In genomic region chr14:20269082-20269809, GRCm38 (mm10) we compare ENCODE assay signal across 22 mouse cellular contexts. TPM values are rescaled to one million over a fixed set of nuclear protein-coding genes. Genes with fewer than 3 reads are reported as not detected.
DNase-seq lines count a peak whose midpoint lies in the region; ATAC-seq and TF ChIP-seq lines count a peak whose summit lies in the region.
"Had no signal": no experiment of that assay in that cellular context is flagged by ENCODE, and none has a peak within 500 bp of the region (broad histone marks: within the 10 kb centered on the region; RNA-seq: fewer than 3 reads in every experiment).

Gene Kcnk16, minus strand, starts transcription at chr14:20269199.

- no peaks in the 10 kb centered on the region for H3K4me1 ChIP-seq in intestine, embryonic 14.5 days (replicated peaks; ENCODE audit: control insufficient read depth, insufficient read depth, low read length)
- no peaks in the 10 kb centered on the region for H3K4me1 ChIP-seq in intestine, postnatal 0 days (replicated peaks; ENCODE audit: control insufficient read depth, insufficient read depth, low read length)
- no peaks in the 10 kb centered on the region for H3K4me1 ChIP-seq in intestine, embryonic 16.5 days (ENCODE audit: control insufficient read depth, insufficient read depth, low read length)
- H3K4me1 ChIP-seq in liver, embryonic 13.5 days (replicated peaks): no peaks in the 10 kb centered on the region
- 0 out of 2 replicates have a peak, but pooled peaks cover 2% of the 10 kb centered on the region for H3K4me1 ChIP-seq in stomach, embryonic 15.5 days
- no peaks in the 10 kb centered on the region for H3K4me1 ChIP-seq in cerebellum, adult 2 months (ENCODE audit: control insufficient read depth, insufficient read depth, low read length)
- H3K4me1 ChIP-seq: hindbrain, embryonic 15.5 days; limb, embryonic 15.5 days had no signal

- no peak for TF ChIP-seq CTCF in intestine, postnatal 0 days (IDR thresholded peaks at IDR 0.05; ENCODE audit: low read depth)
- no peak for TF ChIP-seq CTCF in cerebellum, adult 2 months (IDR thresholded peaks at IDR 0.05; ENCODE audit: borderline replicate concordance, insufficient read depth, low read depth, low read length)

- no peaks in the 10 kb centered on the region for H3K27me3 ChIP-seq in intestine, embryonic 14.5 days (replicated peaks; ENCODE audit: control insufficient read depth, insufficient read depth, low read length)
- H3K27me3 ChIP-seq in intestine, postnatal 0 days (replicated peaks; ENCODE audit: control insufficient read depth, insufficient read depth, low read length): no peaks in the 10 kb centered on the region
- no peaks in the 10 kb centered on the region for H3K27me3 ChIP-seq in intestine, embryonic 16.5 days (replicated peaks; ENCODE audit: control insufficient read depth, insufficient read depth, low read length)
- no peaks in the 10 kb centered on the region for H3K27me3 ChIP-seq in liver, embryonic 13.5 days
- no peaks in the 10 kb centered on the region for H3K27me3 ChIP-seq in stomach, embryonic 15.5 days (replicated peaks)
- H3K27me3 ChIP-seq in cerebellum, adult 2 months (ENCODE audit: control insufficient read depth, insufficient read depth, low read length): no peaks in the 10 kb centered on the region
- H3K27me3 ChIP-seq: hindbrain, embryonic 15.5 days; limb, embryonic 15.5 days had no signal

- WGBS in intestine, embryonic 14.5 days: 63% methylated on average over 6 of the region's 6 CpGs
- 41% methylated on average over 6 of the region's 6 CpGs for WGBS in intestine, postnatal 0 days
- WGBS in intestine, embryonic 16.5 days: 48% methylated on average over 6 of the region's 6 CpGs
- WGBS in liver, embryonic 13.5 days (ENCODE audit: insufficient replicate concordance): 58% methylated on average over 6 of the region's 6 CpGs
- 47% methylated on average over 6 of the region's 6 CpGs for WGBS in stomach, embryonic 15.5 days
- WGBS in cerebellum, adult 2 months: 65% methylated on average over 6 of the region's 6 CpGs

- no peak within 1 kb of the TSS for H3K9ac ChIP-seq in intestine, embryonic 14.5 days (ENCODE audit: low read length)
- H3K9ac ChIP-seq in intestine, postnatal 0 days (ENCODE audit: low read depth, low read length): no peak within 1 kb of the TSS
- no peak within 1 kb of the TSS for H3K9ac ChIP-seq in intestine, embryonic 16.5 days (ENCODE audit: low read depth, low read length)
- no peak within 1 kb of the TSS for H3K9ac ChIP-seq in liver, embryonic 13.5 days
- no peak within 1 kb of the TSS for H3K9ac ChIP-seq in stomach, embryonic 15.5 days
- H3K9ac ChIP-seq: hindbrain, embryonic 15.5 days; limb, embryonic 15.5 days had no signal

- no peak within 1 kb of the TSS for H3K27ac ChIP-seq in intestine, embryonic 14.5 days (ENCODE audit: low read depth)
- H3K27ac ChIP-seq in intestine, postnatal 0 days (ENCODE audit: low read depth, low read length): no peak within 1 kb of the TSS
- H3K27ac ChIP-seq in intestine, embryonic 16.5 days (ENCODE audit: low read length): no peak within 1 kb of the TSS
- H3K27ac ChIP-seq in liver, embryonic 13.5 days: 0 out of 2 replicates have a peak within 1 kb of the TSS, but pooled peaks have one; percentile 39
- H3K27ac ChIP-seq in stomach, embryonic 15.5 days: peak within 1 kb of the TSS; percentile 61
- no peak within 1 kb of the TSS for H3K27ac ChIP-seq in cerebellum, adult 2 months (ENCODE audit: insufficient read depth, low read length)
- H3K27ac ChIP-seq: hindbrain, embryonic 15.5 days; limb, embryonic 15.5 days had no signal

- no peak within 1 kb of the TSS for H3K4me3 ChIP-seq in intestine, embryonic 14.5 days (ENCODE audit: low read depth, low read length)
- H3K4me3 ChIP-seq in intestine, postnatal 0 days (ENCODE audit: low read depth, low read length): no peak within 1 kb of the TSS
- no peak within 1 kb of the TSS for H3K4me3 ChIP-seq in intestine, embryonic 16.5 days (ENCODE audit: low read length)
- no peak within 1 kb of the TSS for H3K4me3 ChIP-seq in liver, embryonic 13.5 days (replicated peaks)
- H3K4me3 ChIP-seq in stomach, embryonic 15.5 days (replicated peaks): no peak within 1 kb of the TSS
- H3K4me3 ChIP-seq in cerebellum, adult 2 months (replicated peaks; ENCODE audit: insufficient read depth, low read depth, low read length): no peak within 1 kb of the TSS
- H3K4me3 ChIP-seq: hindbrain, embryonic 15.5 days; limb, embryonic 15.5 days had no signal

- H3K36me3 ChIP-seq in intestine, embryonic 14.5 days (ENCODE audit: control insufficient read depth, insufficient read depth, low read length): no peaks in the 10 kb centered on the region
- H3K36me3 ChIP-seq in intestine, postnatal 0 days (ENCODE audit: control insufficient read depth, insufficient read depth): no peaks in the 10 kb centered on the region
- no peaks in the 10 kb centered on the region for H3K36me3 ChIP-seq in intestine, embryonic 16.5 days (ENCODE audit: control insufficient read depth, insufficient read depth, low read length)
- H3K36me3 ChIP-seq in liver, embryonic 13.5 days: no peaks in the 10 kb centered on the region
- no peaks in the 10 kb centered on the region for H3K36me3 ChIP-seq in stomach, embryonic 15.5 days
- H3K36me3 ChIP-seq: hindbrain, embryonic 15.5 days; limb, embryonic 15.5 days had no signal

- TF ChIP-seq POLR2A in cerebellum, adult 2 months (IDR thresholded peaks at IDR 0.05; ENCODE audit: borderline replicate concordance, insufficient read depth, low read length): no peak

- 0 out of 2 replicates have a peak, but pooled peaks cover 2% of the 10 kb centered on the region for H3K9me3 ChIP-seq in intestine, embryonic 14.5 days (ENCODE audit: control insufficient read depth, low read length)
- H3K9me3 ChIP-seq in intestine, postnatal 0 days (ENCODE audit: control insufficient read depth): no peaks in the 10 kb centered on the region
- no peaks in the 10 kb centered on the region for H3K9me3 ChIP-seq in intestine, embryonic 16.5 days (ENCODE audit: control insufficient read depth, low read length)
- H3K9me3 ChIP-seq in liver, embryonic 13.5 days (replicated peaks): no peaks in the 10 kb centered on the region
- H3K9me3 ChIP-seq in stomach, embryonic 15.5 days: no peaks in the 10 kb centered on the region
- H3K9me3 ChIP-seq: hindbrain, embryonic 15.5 days had no signal

- DNase-seq in intestine, embryonic 14.5 days (ENCODE audit: low spot score): no peak
- DNase-seq in liver, embryonic 13.5 days: no peak
- no peak for DNase-seq in testis, postnatal 14 days (ENCODE audit: low spot score)
- DNase-seq in kidney, adult 8-10 months: no peak
- no peak for DNase-seq in cerebellum, adult 2 months
- DNase-seq: cerebellum, adult 9-10 months; gastrocnemius, postnatal 25 days; kidney, adult 11 months; kidney, postnatal 10 days; lung, postnatal 4 days had no signal

- H3K4me2 ChIP-seq in intestine, embryonic 14.5 days (ENCODE audit: low read length): no peak within 1 kb of the TSS
- H3K4me2 ChIP-seq in intestine, postnatal 0 days (replicated peaks; ENCODE audit: low read depth): no peak within 1 kb of the TSS
- no peak within 1 kb of the TSS for H3K4me2 ChIP-seq in intestine, embryonic 16.5 days (ENCODE audit: low read depth, low read length)
- H3K4me2 ChIP-seq in liver, embryonic 13.5 days: peak within 1 kb of the TSS; percentile 28
- 0 out of 2 replicates have a peak within 1 kb of the TSS, but pooled peaks have one; percentile 16 for H3K4me2 ChIP-seq in stomach, embryonic 15.5 days
- H3K4me2 ChIP-seq: hindbrain, embryonic 15.5 days; limb, embryonic 15.5 days had no signal

- ATAC-seq in intestine, embryonic 14.5 days (replicated peaks; ENCODE audit: low FRiP score, low TSS enrichment, low read depth): peak; percentile 43; the same call in 1 of the 2 replicates
- no peak for ATAC-seq in intestine, postnatal 0 days
- 0 out of 2 replicates have a peak, but pooled peaks have one; percentile 38 for ATAC-seq in intestine, embryonic 16.5 days
- ATAC-seq in liver, embryonic 13.5 days (ENCODE audit: low read depth): peak; percentile 76
- ATAC-seq in stomach, embryonic 15.5 days (ENCODE audit: insufficient read depth, low FRiP score, low read depth): peak; percentile 81
- ATAC-seq: activated CD4-positive, CD25-positive, alpha-beta regulatory T cell, adult 4 months; midbrain, embryonic 16.5 days had no signal

RNA-seq across cellular contexts. Expression of gene Kcnk16, which starts in this region (rescaled TPM):
- 0.54 and 5.5 TPM in 2 replicates for polyA plus RNA-seq in intestine, embryonic 14.5 days (2014; fragmentation: Nextera tagmentation; extraction: Ambion mirVana)
- polyA plus RNA-seq in intestine, postnatal 0 days (2015; fragmentation: Nextera tagmentation; extraction: Ambion mirVana): 0.68 and 1.1 TPM in 2 replicates
- 5.6 and 5.7 TPM in 2 replicates for polyA plus RNA-seq in intestine, embryonic 16.5 days (2015; fragmentation: Nextera tagmentation; extraction: Ambion mirVana)
- polyA plus RNA-seq in liver, embryonic 13.5 days (2015; fragmentation: Nextera tagmentation; extraction: Ambion mirVana): 4.3 and 4.6 TPM in 2 replicates
- polyA plus RNA-seq in stomach, embryonic 15.5 days (2015; fragmentation: Nextera tagmentation; extraction: Ambion mirVana): 15.5 and 22.6 TPM in 2 replicates
- not detected in 2 replicates for polyA plus RNA-seq in cerebellum, adult 2 months (2012; rRNA removed)
- polyA plus RNA-seq: activated CD4-positive, CD25-positive, alpha-beta regulatory T cell, adult 4 months; C2C12; forebrain, embryonic 11.5 days; heart, embryonic 14.5 days; hindbrain, embryonic 15.5 days; midbrain, embryonic 16.5 days; neural tube, embryonic 14.5 days; spleen, adult 2 months had no signal

Comparison
In these comparisons a context has a peak if more than half of its experiments do, and no peak if none do; other contexts are left out.
1. H3K27ac ChIP-seq: peak in liver, embryonic 13.5 days (single experiment) and stomach, embryonic 15.5 days (single experiment); none in intestine, embryonic 14.5 days (single experiment), intestine, postnatal 0 days (single experiment), intestine, embryonic 16.5 days (single experiment) and cerebellum, adult 2 months (single experiment).
2. H3K4me2 ChIP-seq: peak in liver, embryonic 13.5 days (single experiment) and stomach, embryonic 15.5 days (single experiment); none in intestine, embryonic 14.5 days (single experiment), intestine, postnatal 0 days (single experiment) and intestine, embryonic 16.5 days (single experiment).